Mouse (Mus musculus) central nervous system, embryonic 14 days (tissue): ENCODE data around the gene Gm7694. TPM values are rescaled to one million over a fixed set of nuclear protein-coding genes. Genes with fewer than 3 reads are reported as not detected.

ENCODE experiments used
- polyA plus RNA-seq: library from polyadenylated mRNA; depleted of rRNA; stranded (reverse); fragments of >200 nt; gene quantifications from 2 replicates; pipeline ENCODE4 v1.2.3, GENCODE M21; 2012; rRNA removed

Gm7694 gene
- 6.7 and 8.1 TPM in 2 replicates for polyA plus RNA-seq

GRCm38 (mm10) chr1:170306232-170306631 is at the start of gene Gm7694:
TSS of gene Gm7694 (minus strand) at chr1:170306332.

GRCm38 (mm10) chr1:170308503-170308902 is 2.4 kb upstream of the Gm7694 start, which contains the start of gene Spata46:
TSS of gene Spata46 (plus strand) at chr1:170308803.

DNA sequence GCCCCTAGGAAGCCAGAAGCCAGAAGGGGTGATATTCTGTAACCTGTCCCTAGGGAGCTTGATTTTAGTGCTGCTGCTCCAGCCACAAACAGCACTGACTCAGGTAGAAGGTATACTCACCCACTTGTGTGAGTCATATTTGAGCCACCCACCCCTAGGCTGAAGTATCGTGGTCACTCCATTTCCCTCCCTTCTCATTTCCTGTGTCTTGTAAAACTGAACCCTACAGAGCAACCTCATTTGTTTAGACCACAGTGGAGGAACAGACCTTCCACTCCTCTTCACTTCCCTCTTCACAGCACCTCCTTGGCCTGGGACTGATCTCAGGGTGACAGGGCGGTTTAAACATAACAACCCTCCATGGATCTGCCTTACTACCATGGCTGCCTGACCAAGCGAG is 29.1 kb downstream of the Gm7694 start, which contains the start of gene Sh2d1b1:
Gene Sh2d1b1 (plus strand): TSS at position 305 of the 400 bp plus-strand sequence.

Other genes with a start within 250 kb of the Gm7694 start
- 7.5 and 18.0 TPM in 2 replicates for gene Ddr2, start 195.6 kb downstream of the Gm7694 start, polyA plus RNA-seq
- 33.5 and 37.4 TPM in 2 replicates for gene Uap1, start 131.4 kb downstream of the Gm7694 start, polyA plus RNA-seq
- gene Uhmk1, start 90.9 kb downstream of the Gm7694 start, polyA plus RNA-seq = 21.1 TPM in 2 replicates
- not detected in 2 replicates for gene Sh2d1b2, start 73.6 kb downstream of the Gm7694 start, polyA plus RNA-seq
- 0.06 and 0.10 TPM in 2 replicates for gene Sh2d1b1, start 29.0 kb downstream of the Gm7694 start, polyA plus RNA-seq
- not detected in 2 replicates for gene Spata46, start 2.5 kb upstream of the Gm7694 start, polyA plus RNA-seq